In genomic region chr12:33652597-33652996, GRCm38 (mm10) we compare ENCODE assay signal across 14 mouse cellular contexts.
DNase-seq lines count a peak whose midpoint lies in the region.
"Had no signal": no experiment of that assay in that cellular context is flagged by ENCODE, and none has a peak within 500 bp of the region (broad histone marks: within the 10 kb centered on the region; RNA-seq: fewer than 3 reads in every experiment).

No protein-coding gene starts in this region.

- DNase-seq in heart, adult 11 months: peak; percentile 34
- no peak for DNase-seq in heart, postnatal 4 days
- DNase-seq in brain, adult 2 months (ENCODE audit: low read depth, low spot score): peak; percentile 46
- peak; percentile 23 for DNase-seq in telencephalon, adult 2 months (ENCODE audit: low read depth, low spot score)
- DNase-seq in embryo, embryonic 10 days (ENCODE audit: low spot score): no peak
- DNase-seq: adrenal gland, adult 2 months; adrenal gland, postnatal 10 days; adrenal gland, postnatal 25 days; cerebellum, adult 11-12 months; cerebellum, adult 2 months; cerebellum, adult 9-10 months; cerebellum, postnatal 10 days; cerebellum, postnatal 25 days; embryo, embryonic 11 days had no signal

Comparison
In these comparisons a context has a peak if more than half of its experiments do, and no peak if none do; other contexts are left out.
1. DNase-seq: peak in heart, adult 11 months (single experiment), brain, adult 2 months (single experiment) and telencephalon, adult 2 months (single experiment); none in heart, postnatal 4 days (single experiment) and embryo, embryonic 10 days (single experiment).